In genomic region chr9:65681634-65681940, GRCm38 (mm10) we compare ENCODE assay signal across 18 mouse cellular contexts. TPM values are rescaled to one million over a fixed set of nuclear protein-coding genes. Genes with fewer than 3 reads are reported as not detected.
DNase-seq lines count a peak whose midpoint lies in the region; ATAC-seq and TF ChIP-seq lines count a peak whose summit lies in the region.
"Had no signal": no experiment of that assay in that cellular context is flagged by ENCODE, and none has a peak within 500 bp of the region (broad histone marks: within the 10 kb centered on the region; RNA-seq: fewer than 3 reads in every experiment).

No protein-coding gene starts in this region.

- TF ChIP-seq CTCF in lung, adult 2 months (IDR thresholded peaks at IDR 0.05; ENCODE audit: insufficient read depth, low read length): no peak
- TF ChIP-seq CTCF in stomach, postnatal 0 days (IDR thresholded peaks at IDR 0.05; ENCODE audit: low read depth): no peak
- TF ChIP-seq CTCF in cerebellum, adult 2 months (IDR thresholded peaks at IDR 0.05; ENCODE audit: borderline replicate concordance, insufficient read depth, low read depth, low read length): no peak

- H3K4me1 ChIP-seq in hindbrain, embryonic 12.5 days: peaks cover 46% of the 10 kb centered on the region
- H3K4me1 ChIP-seq in hindbrain, embryonic 11.5 days (replicated peaks; ENCODE audit: control insufficient read depth, insufficient read depth, low read length): peaks cover 5% of the 10 kb centered on the region; the same call in 1 of the 2 replicates
- peaks cover 48% of the 10 kb centered on the region for H3K4me1 ChIP-seq in lung, adult 2 months (ENCODE audit: control insufficient read depth, insufficient read depth, low read length)
- H3K4me1 ChIP-seq in stomach, postnatal 0 days (replicated peaks; ENCODE audit: control insufficient read depth, insufficient read depth): peaks cover 12% of the 10 kb centered on the region; the same call in 1 of the 2 replicates
- peaks cover 8% of the 10 kb centered on the region; the same call in 1 of the 2 replicates for H3K4me1 ChIP-seq in cerebellum, adult 2 months (ENCODE audit: control insufficient read depth, insufficient read depth, low read length)

- WGBS in hindbrain, embryonic 12.5 days: 89% methylated on average over 2 of the region's 2 CpGs
- WGBS in hindbrain, embryonic 11.5 days: 92% methylated on average over 2 of the region's 2 CpGs
- WGBS in lung, adult 2 months: 46% methylated on average over 2 of the region's 2 CpGs
- WGBS in stomach, postnatal 0 days: 50% methylated on average over 2 of the region's 2 CpGs
- WGBS in cerebellum, adult 2 months: 84% methylated on average over 2 of the region's 2 CpGs

- H3K4me3 ChIP-seq in hindbrain, embryonic 12.5 days: no peak overlapping the region
- H3K4me3 ChIP-seq in hindbrain, embryonic 11.5 days (ENCODE audit: low read depth, low read length): no peak overlapping the region
- peak overlapping the region; percentile 16 for H3K4me3 ChIP-seq in lung, adult 2 months (replicated peaks; ENCODE audit: extremely low read depth, low read depth, low read length)
- H3K4me3 ChIP-seq in stomach, postnatal 0 days (ENCODE audit: low read depth, low read length): no peak overlapping the region
- H3K4me3 ChIP-seq in cerebellum, adult 2 months (replicated peaks; ENCODE audit: insufficient read depth, low read depth, low read length): no peak overlapping the region
- H3K4me3 ChIP-seq: forebrain, embryonic 12.5 days; limb, embryonic 13.5 days had no signal

- no peaks in the 10 kb centered on the region for H3K9me3 ChIP-seq in hindbrain, embryonic 12.5 days (replicated peaks)
- no peaks in the 10 kb centered on the region for H3K9me3 ChIP-seq in hindbrain, embryonic 11.5 days (ENCODE audit: control insufficient read depth, low read length)
- H3K9me3 ChIP-seq in stomach, postnatal 0 days (ENCODE audit: control insufficient read depth, low read length): no peaks in the 10 kb centered on the region
- H3K9me3 ChIP-seq: forebrain, embryonic 12.5 days; limb, embryonic 13.5 days had no signal

- TF ChIP-seq POLR2A in lung, adult 2 months (IDR thresholded peaks at IDR 0.05; ENCODE audit: borderline replicate concordance, extremely low read depth, low read depth, low read length): no peak
- TF ChIP-seq POLR2A in cerebellum, adult 2 months (IDR thresholded peaks at IDR 0.05; ENCODE audit: borderline replicate concordance, insufficient read depth, low read length): no peak

- no peak for TF ChIP-seq EP300 in stomach, postnatal 0 days (optimal IDR thresholded peaks at IDR 0.05)

- ATAC-seq in frontal cortex, adult (ENCODE audit: low TSS enrichment): peak; percentile 68
- ATAC-seq in hindbrain, embryonic 12.5 days (ENCODE audit: low FRiP score): no peak
- no peak for ATAC-seq in hindbrain, embryonic 11.5 days (ENCODE audit: low FRiP score)
- no peak for ATAC-seq in stomach, postnatal 0 days (ENCODE audit: low FRiP score, low TSS enrichment)

- no peaks in the 10 kb centered on the region for H3K27me3 ChIP-seq in hindbrain, embryonic 12.5 days
- no peaks in the 10 kb centered on the region for H3K27me3 ChIP-seq in hindbrain, embryonic 11.5 days (ENCODE audit: control insufficient read depth, insufficient read depth, low read length)
- H3K27me3 ChIP-seq in stomach, postnatal 0 days (ENCODE audit: control insufficient read depth, insufficient read depth, low read length): no peaks in the 10 kb centered on the region
- H3K27me3 ChIP-seq in cerebellum, adult 2 months (ENCODE audit: control insufficient read depth, insufficient read depth, low read length): no peaks in the 10 kb centered on the region
- H3K27me3 ChIP-seq: forebrain, embryonic 12.5 days; limb, embryonic 13.5 days had no signal

- H3K4me2 ChIP-seq in hindbrain, embryonic 12.5 days (replicated peaks): no peak overlapping the region
- no peak overlapping the region for H3K4me2 ChIP-seq in hindbrain, embryonic 11.5 days (replicated peaks; ENCODE audit: low read depth, low read length)
- no peak overlapping the region for H3K4me2 ChIP-seq in stomach, postnatal 0 days (replicated peaks; ENCODE audit: low read depth)
- H3K4me2 ChIP-seq: forebrain, embryonic 12.5 days; limb, embryonic 13.5 days had no signal

- 0 out of 2 replicates have a peak overlapping the region, but pooled peaks have one; percentile 7 for H3K27ac ChIP-seq in hindbrain, embryonic 12.5 days
- no peak overlapping the region for H3K27ac ChIP-seq in hindbrain, embryonic 11.5 days (ENCODE audit: low read depth, low read length)
- H3K27ac ChIP-seq in stomach, postnatal 0 days (replicated peaks): 0 out of 2 replicates have a peak overlapping the region, but pooled peaks have one; percentile 30
- no peak overlapping the region for H3K27ac ChIP-seq in cerebellum, adult 2 months (ENCODE audit: insufficient read depth, low read length)
- H3K27ac ChIP-seq: forebrain, embryonic 12.5 days; limb, embryonic 13.5 days had no signal

- H3K9ac ChIP-seq in hindbrain, embryonic 12.5 days: no peak overlapping the region
- H3K9ac ChIP-seq in hindbrain, embryonic 11.5 days (ENCODE audit: low read depth, low read length): no peak overlapping the region
- H3K9ac ChIP-seq in stomach, postnatal 0 days (ENCODE audit: low read length): no peak overlapping the region
- H3K9ac ChIP-seq: forebrain, embryonic 12.5 days; limb, embryonic 13.5 days had no signal

- no peak for DNase-seq in frontal cortex, postnatal 10 days (ENCODE audit: low spot score in 2 of 2)
- no peak for DNase-seq in hindbrain, embryonic 11.5 days (ENCODE audit: low spot score)
- no peak for DNase-seq in lung, adult 2 months
- no peak for DNase-seq in lung, adult 18-20 months
- DNase-seq in stomach, postnatal 0 days (ENCODE audit: low spot score): no peak
- DNase-seq in cerebellum, adult 2 months: no peak
- DNase-seq: adrenal gland, adult 8-10 months; cerebellum, adult 11-12 months; cerebellum, postnatal 36 days; heart, postnatal 4 days; kidney, adult 2 months; kidney, postnatal 14 days; midbrain, embryonic 14.5 days; thymus, adult 2 months had no signal

- H3K36me3 ChIP-seq in hindbrain, embryonic 12.5 days: peaks cover 12% of the 10 kb centered on the region
- no peaks in the 10 kb centered on the region for H3K36me3 ChIP-seq in hindbrain, embryonic 11.5 days (ENCODE audit: control insufficient read depth, insufficient read depth, low read length)
- no peaks in the 10 kb centered on the region; the same call in 1 of the 2 replicates for H3K36me3 ChIP-seq in stomach, postnatal 0 days (ENCODE audit: control insufficient read depth, insufficient read depth, low read length)

RNA-seq across cellular contexts. Expression of gene Oaz2, which starts 13.8 kb away (rescaled TPM):
- 312 and 323 TPM in 2 replicates for polyA plus RNA-seq in hindbrain, embryonic 12.5 days (2016; fragmentation: Nextera tagmentation; extraction: Ambion mirVana)
- 204 and 224 TPM in 2 replicates for polyA plus RNA-seq in hindbrain, embryonic 11.5 days (2014; fragmentation: Nextera tagmentation; extraction: Ambion mirVana)
- 242 and 274 TPM in 2 replicates for polyA plus RNA-seq in lung, adult 2 months (2012; rRNA removed)
- 138 and 144 TPM in 2 replicates for polyA plus RNA-seq in stomach, postnatal 0 days (2015; fragmentation: Nextera tagmentation; extraction: Ambion mirVana)
- 218 and 230 TPM in 2 replicates for polyA plus RNA-seq in cerebellum, adult 2 months (2012; rRNA removed)

RNA-seq across cellular contexts. Expression of gene Rbpms2, which starts 52.1 kb away (rescaled TPM):
- polyA plus RNA-seq in hindbrain, embryonic 12.5 days (2016; fragmentation: Nextera tagmentation; extraction: Ambion mirVana): 13.7 and 15.0 TPM in 2 replicates
- polyA plus RNA-seq in hindbrain, embryonic 11.5 days (2014; fragmentation: Nextera tagmentation; extraction: Ambion mirVana): 19.5 and 23.7 TPM in 2 replicates
- polyA plus RNA-seq in lung, adult 2 months (2012; rRNA removed): 16.0 and 18.4 TPM in 2 replicates
- 18.1 and 19.9 TPM in 2 replicates for polyA plus RNA-seq in stomach, postnatal 0 days (2015; fragmentation: Nextera tagmentation; extraction: Ambion mirVana)
- polyA plus RNA-seq in cerebellum, adult 2 months (2012; rRNA removed): 8.8 and 10.7 TPM in 2 replicates

Comparison
In these comparisons a context has a peak if more than half of its experiments do, and no peak if none do; other contexts are left out.
1. H3K27ac ChIP-seq: peak in hindbrain, embryonic 12.5 days (single experiment) and stomach, postnatal 0 days (single experiment); none in hindbrain, embryonic 11.5 days (single experiment) and cerebellum, adult 2 months (single experiment).